Mouse (Mus musculus) heart, adult 2 months (tissue): ENCODE data around the gene Inafm1.

Source experiments
- CTCF ChIP-seq: fragments of 200-600 bp; IDR thresholded peaks from 2 replicates; pipeline ENCODE4 v1.8.1; 2022; ENCODE audit warnings: antibody characterized with exemption, mild to moderate bottlenecking, moderate library complexity
- EP300 ChIP-seq: fragments of 200-500 bp; IDR thresholded peaks from 2 replicates; pipeline ENCODE4 v1.6.1; 2011; ENCODE audit warnings: low read depth, low read length, control low read depth; ENCODE audit not compliant: insufficient read depth
- POLR2A ChIP-seq: fragments of 200-500 bp; IDR thresholded peaks from 2 replicates; pipeline ENCODE4 v1.6.1; 2011; ENCODE audit warnings: mild to moderate bottlenecking, low read depth, low read length, control low read depth; ENCODE audit not compliant: insufficient read depth

DNA sequence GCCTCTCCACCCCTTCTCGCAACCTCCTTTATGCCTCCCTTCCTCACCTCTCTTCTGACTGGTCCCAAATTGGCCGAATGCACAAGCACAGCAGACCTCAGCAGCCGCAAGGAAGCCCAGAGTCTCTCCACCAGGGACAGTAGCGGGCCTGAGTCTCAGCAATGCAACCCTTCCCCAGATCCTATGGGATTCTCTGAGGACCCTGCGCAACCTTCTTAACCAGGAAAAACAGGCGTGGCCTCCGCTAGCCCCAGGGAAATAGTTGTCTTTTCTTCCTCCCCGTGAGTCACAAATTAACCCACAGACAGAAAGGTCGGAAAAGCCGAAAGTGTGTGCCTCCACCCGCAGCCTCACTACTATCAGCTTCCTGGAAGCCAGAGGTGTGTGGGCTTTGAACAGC lies 31.6 kb downstream of the Inafm1 start:
- TF ChIP-seq EP300 (no peak), POLR2A (no peak), CTCF (peak; percentile 23; the same call in 1 of the 2 replicates)
